Mouse (Mus musculus): ENCODE measurements around the gene Shank3.

Gene Shank3

DNA sequence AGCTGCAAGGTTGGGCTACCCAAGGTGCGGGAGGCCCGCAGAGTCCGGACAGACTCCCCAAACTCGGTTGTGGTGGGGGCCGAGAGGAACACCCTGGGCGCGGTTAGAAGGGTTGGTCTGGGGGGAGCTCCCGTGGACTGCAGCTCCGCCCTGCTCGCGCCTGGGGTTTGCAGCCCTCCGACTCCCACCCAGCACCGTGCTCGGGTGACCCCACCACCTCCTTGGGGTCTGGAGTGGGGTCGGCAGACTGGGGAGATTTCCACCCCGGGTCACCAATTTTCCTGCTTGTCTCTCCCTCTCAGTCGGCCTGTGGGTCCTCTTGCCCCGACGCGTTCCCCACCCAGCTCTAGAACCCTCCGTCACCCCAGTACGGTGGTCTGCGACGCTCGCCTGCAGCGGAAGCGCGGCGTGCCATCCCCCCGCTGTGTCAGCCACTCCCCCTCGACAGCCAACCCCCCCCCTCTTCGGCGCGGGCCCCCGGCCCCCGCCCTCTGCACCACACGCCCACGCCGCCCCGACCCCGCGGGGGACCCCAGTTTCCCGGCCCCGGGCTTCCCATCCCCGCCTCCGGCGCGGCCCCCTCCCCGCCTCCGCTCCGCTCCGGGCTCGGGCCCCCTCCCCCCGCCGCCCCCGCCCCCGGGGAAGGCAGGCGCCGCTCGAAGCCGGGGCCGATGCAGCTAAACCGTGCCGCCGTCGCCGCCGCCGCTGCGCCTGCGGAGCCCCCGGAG is at the start of gene Shank3:
Gene Shank3 (plus strand): TSS at position 663 of the 728 bp plus-strand sequence.
- peak in 1 of 2 experiments; percentile 17 for DNase-seq

- DNase-seq: no peak
Observed at GRCm38 (mm10) chr15:89452906-89453864, 46.2 kb upstream of the Shank3 start.

GRCm38 (mm10) chr15:89453865-89454478 is 45.5 kb upstream of the Shank3 start, which contains the start of gene Mapk8ip2:
Gene Mapk8ip2, plus strand, starts transcription at chr15:89453913.
- DNase-seq: no peak

- no peak for DNase-seq
Observed at GRCm38 (mm10) chr15:89454857-89455256, 44.6 kb upstream of the Shank3 start.

GRCm38 (mm10) chr15:89455642-89456041 is 43.8 kb upstream of the Shank3 start:
- DNase-seq: no peak

GRCm38 (mm10) chr15:89458942-89459341 is 40.5 kb upstream of the Shank3 start:
- no peak for DNase-seq

GRCm38 (mm10) chr15:89459821-89460220 is 39.6 kb upstream of the Shank3 start:
- DNase-seq: no peak

DNA sequence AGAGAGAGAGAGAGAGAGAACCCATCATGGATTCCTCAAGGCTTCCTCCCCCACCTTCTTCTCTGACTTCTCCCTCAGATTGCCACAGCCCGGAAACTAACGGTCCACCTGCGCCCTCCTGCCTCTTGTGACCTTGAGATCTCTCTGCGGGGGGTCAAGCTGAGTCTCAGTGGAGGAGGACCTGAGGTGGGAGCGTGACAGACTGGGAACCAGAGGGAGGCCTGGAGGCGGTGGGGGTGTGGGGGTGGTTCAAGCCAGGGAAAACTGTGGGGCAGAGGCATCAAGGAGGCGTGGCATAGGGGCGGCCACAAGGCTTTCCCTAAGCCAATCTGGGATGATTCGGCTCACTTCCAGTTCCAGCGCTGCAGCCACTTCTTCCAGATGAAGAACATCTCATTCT is 39.1 kb upstream of the Shank3 start:
- DNase-seq: no peak

- DNase-seq: no peak
Observed at GRCm38 (mm10) chr15:89461321-89461720, 38.1 kb upstream of the Shank3 start.

DNA sequence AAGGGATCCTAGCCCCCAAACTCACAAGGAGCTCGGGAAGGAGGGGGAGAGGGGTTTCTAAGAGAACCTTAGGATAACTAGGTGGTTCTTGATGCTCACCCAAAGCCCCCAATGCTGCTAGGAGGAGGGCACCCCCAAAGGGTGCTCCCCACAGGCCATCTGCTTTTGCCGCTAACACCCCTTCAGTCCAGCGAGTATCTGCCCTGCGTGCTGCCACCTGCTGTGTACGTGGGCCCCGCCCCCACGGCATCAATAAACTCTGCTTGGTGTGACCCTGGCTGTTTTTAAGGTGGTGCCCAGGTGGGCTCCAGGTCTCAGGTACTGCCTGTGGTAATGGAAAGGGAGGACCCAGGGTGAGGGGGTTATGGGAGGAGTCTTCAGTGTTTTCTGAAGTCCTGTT is 37.2 kb upstream of the Shank3 start:
- DNase-seq: no peak

GRCm38 (mm10) chr15:89463334-89464235 is 35.8 kb upstream of the Shank3 start:
- DNase-seq: no peak

DNA sequence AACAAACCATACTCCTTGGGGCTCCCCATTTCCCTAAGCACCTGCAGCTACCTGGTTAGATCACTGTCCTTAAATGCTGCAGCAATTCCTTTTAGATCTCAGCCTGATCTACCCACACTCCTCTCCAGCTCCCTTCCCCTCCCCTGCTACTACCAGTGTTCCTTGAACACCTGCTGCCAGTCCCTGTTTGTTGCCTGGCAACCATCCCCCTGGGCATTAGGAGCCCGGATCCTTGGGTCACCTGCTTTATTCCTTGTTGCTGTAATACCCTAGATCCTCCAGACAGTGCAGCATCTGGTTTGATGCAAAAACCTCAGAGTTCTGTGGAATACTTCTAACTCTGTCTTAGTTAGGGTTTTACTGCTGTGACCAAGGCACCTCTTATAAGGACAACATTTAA is 34.4 kb upstream of the Shank3 start:
- DNase-seq: no peak

- DNase-seq: no peak
Observed at GRCm38 (mm10) chr15:89468577-89468976, 30.8 kb upstream of the Shank3 start.

GRCm38 (mm10) chr15:89471476-89471875 is 27.9 kb upstream of the Shank3 start:
- DNase-seq: no peak

DNA sequence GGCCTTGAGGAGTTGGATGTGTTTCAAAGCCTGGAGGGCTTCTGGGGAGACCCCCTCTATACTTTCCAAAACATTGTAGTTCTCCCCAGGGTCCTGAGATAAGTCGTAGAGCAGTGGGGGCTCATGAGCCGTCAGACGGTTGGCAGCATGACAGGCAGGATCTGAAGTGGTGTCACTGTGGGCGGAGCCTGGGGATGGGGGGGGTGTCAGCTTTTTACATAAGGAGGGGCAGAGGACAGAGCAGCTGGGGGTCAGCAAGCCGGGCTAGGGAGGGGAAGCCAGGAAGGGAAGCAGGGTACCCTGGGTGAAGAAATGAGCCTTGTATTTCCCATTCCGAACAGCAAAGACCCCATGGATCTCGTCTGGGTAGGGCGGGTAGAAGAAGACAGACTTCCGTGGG is 26.1 kb upstream of the Shank3 start:
- DNase-seq: no peak

GRCm38 (mm10) chr15:89473921-89474320 is 25.5 kb upstream of the Shank3 start:
- no peak for DNase-seq

- DNase-seq: no peak
Observed at GRCm38 (mm10) chr15:89474596-89475292, 24.7 kb upstream of the Shank3 start.

DNA sequence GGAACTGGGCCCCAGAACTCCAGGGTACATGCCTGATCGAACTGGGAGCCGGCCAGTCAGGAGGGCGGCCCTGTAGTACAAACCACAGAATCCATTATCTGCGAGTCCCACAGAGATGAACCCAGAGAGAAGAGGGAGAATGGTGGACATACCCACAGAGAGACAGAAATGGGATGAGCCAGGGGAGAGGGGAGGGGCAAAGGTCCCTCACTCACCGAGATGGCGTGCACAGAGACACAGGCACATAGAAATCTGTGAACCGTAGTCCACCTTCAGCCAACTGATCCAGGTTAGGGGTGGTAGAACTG is 24.2 kb upstream of the Shank3 start:
- no peak for DNase-seq

GRCm38 (mm10) chr15:89475611-89476474 is 23.6 kb upstream of the Shank3 start:
- peak; percentile 90 to 92 for DNase-seq

- DNase-seq: no peak
Observed at GRCm38 (mm10) chr15:89476475-89476815, 23.0 kb upstream of the Shank3 start.

DNA sequence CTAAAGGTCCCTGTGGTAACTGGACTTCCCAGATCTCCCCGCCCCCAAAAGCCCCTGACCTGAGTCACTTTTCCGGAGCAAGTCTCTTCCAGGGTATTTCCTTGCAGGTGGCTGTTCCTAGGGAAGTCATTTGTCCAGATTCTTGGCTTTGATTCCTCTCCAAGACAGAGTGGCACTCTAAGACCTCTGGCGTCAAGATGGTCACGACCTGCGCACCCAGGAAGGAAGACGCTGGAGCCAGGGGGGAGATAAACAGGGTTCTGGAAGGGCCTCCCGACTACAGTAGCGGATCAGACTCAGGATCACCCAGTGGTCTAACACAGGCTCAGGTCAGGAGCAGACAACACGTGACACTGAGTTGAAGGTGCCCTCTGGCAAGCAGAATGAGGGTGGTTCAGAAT is 22.3 kb upstream of the Shank3 start, which contains the start of gene Arsa:
Gene Arsa (minus strand): TSS at position 335 of the 401 bp plus-strand sequence.
- no peak for DNase-seq

All from thymus, adult 18-20 months (tissue).